Mouse (Mus musculus) small intestine, adult 2 months (tissue): ENCODE measurements around the gene Aifm1.

Experiments
- CTCF ChIP-seq: fragments of 200-500 bp; IDR thresholded peaks from 2 replicates; pipeline ENCODE4 v1.5.1; 2012; ENCODE audit warnings: low read depth, mild to moderate bottlenecking, control low read depth, inconsistent platforms, low read length, moderate library complexity, mixed read lengths; ENCODE audit not compliant: insufficient replicate concordance, insufficient read length; ENCODE audit errors: extremely low read depth
- POLR2A ChIP-seq: fragments of 200-500 bp; IDR thresholded peaks from 2 replicates; pipeline ENCODE4 v1.6.1; 2012; ENCODE audit warnings: low read depth, mild to moderate bottlenecking, control low read depth, inconsistent platforms, low read length, moderate library complexity

GRCm38 (mm10) chrX:48521651-48522050, 8.3 kb upstream of the Aifm1 start:
- TF ChIP-seq POLR2A (no peak), CTCF (no peak)
